Mouse (Mus musculus) urinary bladder, postnatal 4 days (tissue): Measurements from ENCODE around the gene Aldob.
"Not testable (repeated sequence)": the region's sequence is repeated elsewhere in the genome, so short reads cannot be mapped to it uniquely, and the experiment has no call there.

Experiments
- DNase-seq, 2 experiments: peaks; one replicate each; pipeline ENCODE4 v3.0.0; 2021 to 2022; ENCODE audit warnings: low spot score in 2 of 2

Gene Aldob

GRCm38 (mm10) chr4:49535675-49536294, 13.6 kb downstream of the Aldob start:
- no peak for DNase-seq

DNA sequence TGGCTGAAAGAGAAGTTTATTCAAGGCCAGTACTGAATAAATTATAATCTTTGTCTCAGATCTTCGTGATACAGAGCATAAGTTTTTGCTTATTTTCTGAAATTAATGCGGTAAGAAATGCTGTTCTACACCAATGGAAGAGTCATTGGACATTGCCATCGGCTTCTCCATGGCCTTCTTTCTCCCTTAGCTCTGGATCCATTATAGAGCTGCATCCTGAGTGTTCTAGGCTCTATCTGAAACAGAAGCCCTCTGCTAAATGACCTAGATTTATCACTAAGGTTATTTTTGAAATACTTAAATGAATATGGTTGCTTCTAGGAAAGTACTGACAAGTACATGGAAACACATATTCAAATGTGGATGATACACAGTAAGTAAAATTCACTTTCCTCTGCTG, 14.3 kb downstream of the Aldob start:
- DNase-seq, result no peak

DNA sequence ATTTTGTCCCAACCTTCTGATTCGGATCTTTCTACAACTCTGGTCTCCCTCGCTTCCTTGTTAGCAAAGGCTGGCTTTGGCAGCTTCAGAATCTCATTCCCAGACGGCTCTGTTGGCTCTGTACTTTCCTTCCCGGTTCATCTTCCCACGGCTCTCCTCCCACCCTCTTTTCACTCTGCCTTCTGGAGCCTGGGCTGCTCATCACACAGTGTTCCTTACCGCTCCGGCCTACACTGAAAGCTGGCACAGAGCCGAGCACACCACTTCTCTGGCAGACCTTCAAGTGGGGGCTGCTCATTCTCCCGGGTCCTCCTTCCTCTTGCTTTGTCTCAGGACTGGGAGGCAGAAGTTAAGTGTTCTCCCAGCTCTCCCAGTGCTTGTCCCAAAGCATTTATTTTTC, 26.8 kb downstream of the Aldob start:
- DNase-seq, result no peak

DNA sequence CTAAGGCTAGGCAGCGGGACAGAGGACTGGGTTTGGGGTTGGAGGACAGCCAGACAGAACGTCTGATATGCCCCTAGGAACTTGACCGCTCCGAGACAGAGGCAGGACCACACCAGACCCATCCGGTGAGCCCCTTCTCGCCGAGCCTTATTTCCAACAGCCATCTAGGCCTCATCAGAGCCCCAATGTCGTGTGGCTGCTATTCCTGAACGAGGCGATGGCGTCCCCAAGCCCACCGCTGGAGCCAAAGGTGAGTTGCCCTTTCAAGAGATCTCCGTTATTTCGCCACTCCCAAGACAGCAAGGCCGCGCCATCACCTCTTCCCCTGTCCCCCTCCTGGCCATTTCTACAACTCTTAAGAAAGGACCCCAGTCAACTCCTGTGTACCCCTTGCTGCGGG, 28.0 kb downstream of the Aldob start:
- no peak for DNase-seq

GRCm38 (mm10) chr4:49520572-49521340, 28.6 kb downstream of the Aldob start, which contains the start of the genes Mrpl50 and Zfp189:
Gene Mrpl50 (minus strand): TSS chr4:49521093.
Gene Zfp189 (plus strand): TSS chr4:49521176.
- peak; percentile 89 for DNase-seq

- DNase-seq, result no peak
Observed at GRCm38 (mm10) chr4:49519476-49519875, 29.9 kb downstream of the Aldob start.

DNA sequence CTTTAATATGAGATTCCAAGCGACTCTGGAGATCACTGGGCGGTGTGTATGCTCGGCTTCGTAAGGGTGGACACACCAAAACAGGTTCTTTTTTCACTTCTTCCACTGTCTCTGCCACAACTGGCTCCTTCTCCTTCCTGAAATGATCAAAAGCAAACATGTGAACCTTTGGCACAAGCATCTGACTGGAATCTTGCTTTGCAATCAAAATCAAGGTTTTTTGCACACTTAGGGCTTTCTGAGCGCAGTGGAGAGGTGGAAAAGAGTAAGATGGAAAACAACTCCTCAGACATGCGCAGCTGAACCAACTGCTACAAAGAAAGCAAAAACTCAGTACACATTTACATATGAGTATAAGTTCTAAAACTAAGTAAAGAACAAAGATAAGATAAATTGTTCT, 34.9 kb downstream of the Aldob start:
- DNase-seq, result no peak

- DNase-seq, result no peak
Observed at GRCm38 (mm10) chr4:49512636-49513035, 36.7 kb downstream of the Aldob start.

DNA sequence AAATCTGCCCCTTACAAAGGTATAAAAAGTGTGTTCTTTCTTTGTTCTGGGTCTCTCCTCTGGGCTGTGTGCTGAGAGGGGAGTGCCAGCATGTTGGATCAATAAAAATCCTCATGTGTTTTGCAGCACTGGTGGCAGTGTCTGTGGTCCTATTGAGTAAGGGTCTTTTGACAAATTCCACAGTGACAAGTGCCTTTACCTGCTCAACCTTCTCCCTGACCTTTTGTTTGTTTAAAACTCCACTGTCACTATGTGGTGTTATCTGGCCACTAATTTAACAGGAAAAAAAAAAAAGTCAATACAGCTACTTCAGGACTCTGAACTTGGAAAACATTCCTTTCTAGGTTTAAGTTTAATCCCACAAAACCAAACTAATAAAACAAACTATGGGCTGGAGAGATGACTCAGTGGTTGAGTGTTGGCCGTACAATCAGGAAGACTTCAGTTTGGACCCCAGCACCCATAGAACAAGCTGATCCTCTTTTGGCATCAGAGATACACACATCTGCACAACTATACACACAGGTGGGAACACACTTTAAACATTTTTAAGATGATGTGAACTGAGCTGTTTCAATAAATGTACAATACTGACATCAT, 39.0 kb downstream of the Aldob start:
- not testable (repeated sequence) for DNase-seq

DNA sequence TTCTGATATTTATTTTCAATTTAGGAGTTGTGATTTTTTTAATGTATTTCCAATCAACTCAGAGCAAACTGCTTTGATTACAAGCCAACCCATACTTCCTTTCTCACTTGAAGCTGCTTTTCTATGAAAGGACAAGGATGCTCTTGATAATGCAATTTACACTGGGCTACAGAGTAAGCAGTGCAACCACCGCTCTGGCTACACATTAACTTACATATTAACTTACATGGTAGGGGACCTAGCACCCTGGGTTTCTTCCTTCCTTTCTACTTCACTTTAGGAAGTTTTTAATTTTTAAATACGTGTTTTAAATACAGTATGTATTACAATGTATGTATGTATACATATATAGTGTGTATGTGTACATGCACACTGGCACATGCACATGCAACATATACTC, 40.2 kb downstream of the Aldob start:
- no peak for DNase-seq

DNA sequence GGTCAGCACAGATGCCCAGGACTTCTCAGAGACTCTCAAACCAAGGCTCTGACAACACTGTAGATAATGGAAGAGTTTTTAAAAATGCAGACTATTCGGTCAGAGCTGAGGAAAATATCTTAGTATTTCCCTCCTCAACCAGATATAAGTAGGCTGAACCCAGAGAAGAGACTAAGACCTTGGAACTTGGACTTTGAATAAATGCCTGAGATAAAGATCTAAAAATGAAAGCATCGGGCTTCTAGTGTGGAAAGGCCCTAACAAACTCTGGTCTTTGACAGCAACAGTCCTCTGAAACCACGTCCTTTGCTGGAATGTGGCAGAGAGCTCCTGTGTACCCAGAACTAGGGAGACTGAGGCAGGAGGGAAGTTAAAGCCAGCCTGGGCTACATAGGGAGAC, 43.0 kb downstream of the Aldob start, which contains the start of gene Baat:
TSS of gene Baat (minus strand) at position 172 of the 400 bp plus-strand sequence.
- DNase-seq, result no peak

- DNase-seq, result no peak
Observed at GRCm38 (mm10) chr4:49503563-49503962, 45.8 kb downstream of the Aldob start.
